Mouse (Mus musculus) hindbrain, embryonic 10.5 days (tissue): ENCODE results near the gene Rbbp9. TPM values are rescaled to one million over a fixed set of nuclear protein-coding genes. Genes with fewer than 3 reads are reported as not detected.

Experiments
- DNase-seq: peaks from one replicate; pipeline ENCODE4 v3.0.0-alpha.2; 2017; ENCODE audit warnings: low spot score
- H3K27ac ChIP-seq: fragments of 300-500 bp; sonication (generic); 2 replicates; pipeline ENCODE4 v1.5.1; 2016; ENCODE audit warnings: mild to moderate bottlenecking, moderate library complexity
- H3K27me3 ChIP-seq: fragments of 300-500 bp; sonication (generic); 2 replicates; pipeline ENCODE4 v1.6.1; 2016; ENCODE audit warnings: mild to moderate bottlenecking; ENCODE audit not compliant: poor library complexity, insufficient read depth, severe bottlenecking
- H3K36me3 ChIP-seq: fragments of 300-500 bp; sonication (generic); 2 replicates; pipeline ENCODE4 v1.6.1; 2016; ENCODE audit warnings: mild to moderate bottlenecking, moderate library complexity
- H3K4me1 ChIP-seq: fragments of 300-500 bp; sonication (generic); replicated peaks from 2 replicates; pipeline ENCODE4 v1.6.1; 2016; ENCODE audit warnings: mild to moderate bottlenecking
- H3K4me3 ChIP-seq: fragments of 300-500 bp; sonication (generic); 2 replicates; pipeline ENCODE4 v1.5.1; 2016; ENCODE audit warnings: mild to moderate bottlenecking, moderate library complexity
- H3K9me3 ChIP-seq: fragments of 300-500 bp; sonication (generic); 2 replicates; pipeline ENCODE4 v1.6.1; 2016; ENCODE audit warnings: mild to moderate bottlenecking, moderate library complexity
- WGBS: fragments of 180-500 bp; shearing (Covaris S2); methylation state at CpG from one replicate; pipeline ENCODE4 v1.1.7; 2016; 5-methylcytosine and 5-hydroxymethylcytosine counted together
- polyA plus RNA-seq: library from polyadenylated mRNA; unstranded; fragments of >200 nt; fragmentation: Nextera tagmentation; extraction: Ambion mirVana; gene quantifications from 2 replicates; pipeline ENCODE4 v1.2.1, GENCODE M21; 2016

Rbbp9 gene
- polyA plus RNA-seq, 1 experiment from 2014 or later = 56.7 TPM

DNA sequence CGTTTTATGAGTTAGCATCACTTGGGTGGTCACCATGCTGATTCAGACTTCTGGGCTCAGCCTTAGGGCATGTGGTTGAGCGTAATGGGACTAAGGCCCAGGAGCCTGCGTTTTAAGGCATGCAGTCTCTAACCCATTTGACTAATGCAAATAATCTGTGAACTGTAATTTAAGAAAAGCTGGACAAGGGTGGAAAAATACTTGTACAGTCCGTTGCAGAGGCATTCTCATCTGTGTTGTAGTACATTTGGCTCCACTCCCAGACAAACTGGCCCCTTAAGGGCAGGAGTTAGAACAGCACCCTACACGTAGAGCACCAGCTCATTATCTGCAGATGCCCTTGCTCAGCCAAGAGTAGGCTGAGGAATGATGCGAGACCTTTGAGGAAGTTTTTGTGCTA lies 6.0 kb downstream of the Rbbp9 start:
- no peaks in the 10 kb centered on the region for H3K27me3 ChIP-seq
- no peak overlapping the region for H3K4me3 ChIP-seq
- DNase-seq = no peak
- no peaks in the 10 kb centered on the region; the same call in 1 of the 2 replicates for H3K4me1 ChIP-seq
- no peak overlapping the region for H3K27ac ChIP-seq
- no peaks in the 10 kb centered on the region for H3K9me3 ChIP-seq
- peaks cover 80% of the 10 kb centered on the region for H3K36me3 ChIP-seq
- WGBS = 89% methylated on average over 6 of the region's 6 CpGs

- DNase-seq = no peak
- WGBS = 87% methylated on average over 6 of the region's 6 CpGs
- Histone ChIP-seq H3K4me1 (no peaks in the 10 kb centered on the region), H3K36me3 (peaks cover 89% of the 10 kb centered on the region), H3K4me3 (no peak overlapping the region), H3K27ac (no peak overlapping the region), H3K9me3 (no peaks in the 10 kb centered on the region), H3K27me3 (no peaks in the 10 kb centered on the region)
Observed at GRCm38 (mm10) chr2:144543670-144544069, 7.0 kb downstream of the Rbbp9 start.

- WGBS = 86% methylated on average over 4 of the region's 4 CpGs
- no peaks in the 10 kb centered on the region for H3K9me3 ChIP-seq
- no peak for DNase-seq
- no peak overlapping the region for H3K4me3 ChIP-seq
- no peaks in the 10 kb centered on the region for H3K27me3 ChIP-seq
- H3K27ac ChIP-seq = no peak overlapping the region
- H3K36me3 ChIP-seq = peaks cover 97% of the 10 kb centered on the region
- H3K4me1 ChIP-seq = no peaks in the 10 kb centered on the region
Observed at GRCm38 (mm10) chr2:144541246-144541645, 9.4 kb downstream of the Rbbp9 start.

GRCm38 (mm10) chr2:144537123-144537522 lies 13.5 kb downstream of the Rbbp9 start:
- no peak overlapping the region for H3K27ac ChIP-seq
- H3K4me1 ChIP-seq = no peaks in the 10 kb centered on the region
- H3K4me3 ChIP-seq = no peak overlapping the region
- WGBS = 94% methylated on average over 7 of the region's 7 CpGs
- no peaks in the 10 kb centered on the region for H3K9me3 ChIP-seq
- H3K36me3 ChIP-seq = peaks cover 100% of the 10 kb centered on the region
- DNase-seq = no peak
- H3K27me3 ChIP-seq = no peaks in the 10 kb centered on the region

GRCm38 (mm10) chr2:144527821-144528174 lies 22.9 kb downstream of the Rbbp9 start:
- WGBS = under 1% methylated on average over 25 of the region's 25 CpGs
- Histone ChIP-seq H3K36me3 (peaks cover 27% of the 10 kb centered on the region), H3K27me3 (peaks cover 12% of the 10 kb centered on the region), H3K9me3 (no peaks in the 10 kb centered on the region), H3K4me3 (peak overlapping the region; percentile 92), H3K27ac (peak overlapping the region; percentile 96), H3K4me1 (peaks cover 17% of the 10 kb centered on the region)
- no peak for DNase-seq

GRCm38 (mm10) chr2:144526981-144527820 lies 23.5 kb downstream of the Rbbp9 start, which contains the start of the genes Dzank1 and Polr3f:
TSS of gene Dzank1 (minus strand) at chr2:144527414.
TSS of gene Polr3f (plus strand) at chr2:144527718.
- H3K4me3 ChIP-seq = peak within 1 kb of the TSS; percentile 92
- H3K36me3 ChIP-seq = peaks cover 21% of the 10 kb centered on the region
- peaks cover 12% of the 10 kb centered on the region for H3K27me3 ChIP-seq
- H3K4me1 ChIP-seq = peaks cover 17% of the 10 kb centered on the region
- peak within 1 kb of the TSS; percentile 96 for H3K27ac ChIP-seq
- WGBS = 2% methylated on average over 56 of the region's 56 CpGs
- no peaks in the 10 kb centered on the region for H3K9me3 ChIP-seq
- DNase-seq = peak; percentile 98

DNA sequence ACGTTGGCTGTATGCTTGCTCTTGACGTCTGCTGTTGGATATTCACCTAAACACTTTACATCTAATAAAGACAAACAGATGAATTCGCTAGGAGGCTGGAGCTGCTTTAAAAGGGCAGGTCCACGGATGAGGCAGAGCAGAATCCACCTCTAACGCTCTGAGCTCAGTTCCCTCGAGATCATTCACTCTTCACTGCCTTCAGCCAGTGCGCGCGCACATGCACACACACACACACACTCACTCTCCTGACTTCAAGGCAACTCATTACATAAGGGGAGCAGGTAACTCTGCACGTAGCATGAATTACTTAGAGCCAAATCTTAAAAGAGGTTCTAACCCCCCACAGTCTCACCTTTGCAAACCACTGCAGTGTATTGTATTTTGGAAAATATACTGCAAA lies 24.8 kb downstream of the Rbbp9 start:
- 58% methylated on average over 10 of the region's 10 CpGs for WGBS
- Histone ChIP-seq H3K4me1 (peaks cover 17% of the 10 kb centered on the region), H3K36me3 (peaks cover 9% of the 10 kb centered on the region), H3K4me3 (no peak overlapping the region), H3K27me3 (peaks cover 12% of the 10 kb centered on the region), H3K9me3 (no peaks in the 10 kb centered on the region), H3K27ac (no peak overlapping the region)
- no peak for DNase-seq

GRCm38 (mm10) chr2:144519772-144520171 lies 30.9 kb downstream of the Rbbp9 start:
- no peak overlapping the region for H3K4me3 ChIP-seq
- WGBS = 78% methylated on average over 3 of the region's 3 CpGs
- no peaks in the 10 kb centered on the region for H3K4me1 ChIP-seq
- H3K27me3 ChIP-seq = no peaks in the 10 kb centered on the region
- DNase-seq = no peak
- no peaks in the 10 kb centered on the region for H3K9me3 ChIP-seq
- no peak overlapping the region for H3K27ac ChIP-seq
- no peaks in the 10 kb centered on the region for H3K36me3 ChIP-seq

DNA sequence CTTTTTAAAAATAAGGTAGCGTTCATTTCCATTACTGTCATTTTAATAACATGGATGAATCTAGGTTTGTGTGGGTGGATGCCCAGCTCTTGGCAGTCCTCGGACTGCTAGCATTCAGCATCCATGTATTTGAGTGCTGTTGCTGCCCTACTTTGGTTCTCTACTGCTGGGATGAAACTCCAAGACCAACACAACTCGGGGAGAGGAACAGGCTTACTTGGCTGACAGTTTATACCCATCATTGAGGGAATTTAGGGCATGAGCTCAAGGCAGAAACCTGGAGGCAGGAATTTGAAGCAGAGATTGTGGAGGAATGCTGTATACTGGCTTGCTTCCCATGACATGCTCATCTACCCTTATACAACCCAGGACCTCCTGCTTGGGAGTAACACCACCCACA lies 36.0 kb downstream of the Rbbp9 start:
- Histone ChIP-seq H3K27me3 (no peaks in the 10 kb centered on the region), H3K4me3 (no peak overlapping the region), H3K36me3 (no peaks in the 10 kb centered on the region), H3K9me3 (no peaks in the 10 kb centered on the region), H3K4me1 (no peaks in the 10 kb centered on the region), H3K27ac (no peak overlapping the region)
- WGBS = 83% methylated on average over 3 of the region's 3 CpGs
- no peak for DNase-seq

DNA sequence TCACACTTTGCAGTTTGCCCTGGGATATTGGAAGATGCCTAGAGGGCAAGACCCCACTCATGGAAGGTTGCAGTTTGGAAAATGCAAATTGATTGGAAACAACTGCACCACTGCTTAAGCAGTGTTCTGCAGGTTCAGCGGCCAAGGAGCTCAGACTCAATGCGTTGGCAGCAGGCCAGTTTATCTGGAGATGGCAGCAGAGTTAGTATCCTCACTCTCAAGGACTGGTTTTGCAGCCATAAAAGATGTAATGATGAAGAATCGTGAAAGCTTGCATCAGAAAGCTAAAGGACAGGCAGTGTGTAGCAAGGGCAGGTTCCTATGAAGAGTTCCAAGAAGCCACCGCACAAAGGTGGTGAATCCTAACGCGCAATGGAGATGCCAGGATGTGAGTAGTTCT lies 48.5 kb downstream of the Rbbp9 start:
- Histone ChIP-seq H3K4me3 (no peak overlapping the region), H3K4me1 (no peaks in the 10 kb centered on the region), H3K36me3 (no peaks in the 10 kb centered on the region), H3K9me3 (no peaks in the 10 kb centered on the region), H3K27ac (no peak overlapping the region), H3K27me3 (no peaks in the 10 kb centered on the region)
- WGBS = 92% methylated on average over 6 of the region's 6 CpGs
- DNase-seq = no peak

Other genes starting within 250 kb of the Rbbp9 start
- gene Ovol2, start 218.7 kb downstream of the Rbbp9 start, polyA plus RNA-seq = 0.22 and 0.27 TPM in 2 replicates
- 47.9 and 60.4 TPM in 2 replicates for gene Kat14, start 181.9 kb downstream of the Rbbp9 start, polyA plus RNA-seq
- 0.24 TPM in 1 of 2 replicates, not detected in the other for gene Pet117, start 181.9 kb downstream of the Rbbp9 start, polyA plus RNA-seq
- gene Dzank1, start 23.5 kb downstream of the Rbbp9 start, polyA plus RNA-seq = 1.9 and 3.4 TPM in 2 replicates
- 27.0 and 33.0 TPM in 2 replicates for gene Polr3f, start 23.2 kb downstream of the Rbbp9 start, polyA plus RNA-seq
- gene Sec23b, start 5.4 kb upstream of the Rbbp9 start, polyA plus RNA-seq = 120 and 127 TPM in 2 replicates
- gene Smim26, start 43.2 kb upstream of the Rbbp9 start, polyA plus RNA-seq = 26.0 and 40.1 TPM in 2 replicates
- gene Dtd1, start 49.0 kb upstream of the Rbbp9 start, polyA plus RNA-seq = 27.1 and 31.5 TPM in 2 replicates